Mouse (Mus musculus): ENCODE data around the gene Bricd5.

Gene Bricd5

DNA sequence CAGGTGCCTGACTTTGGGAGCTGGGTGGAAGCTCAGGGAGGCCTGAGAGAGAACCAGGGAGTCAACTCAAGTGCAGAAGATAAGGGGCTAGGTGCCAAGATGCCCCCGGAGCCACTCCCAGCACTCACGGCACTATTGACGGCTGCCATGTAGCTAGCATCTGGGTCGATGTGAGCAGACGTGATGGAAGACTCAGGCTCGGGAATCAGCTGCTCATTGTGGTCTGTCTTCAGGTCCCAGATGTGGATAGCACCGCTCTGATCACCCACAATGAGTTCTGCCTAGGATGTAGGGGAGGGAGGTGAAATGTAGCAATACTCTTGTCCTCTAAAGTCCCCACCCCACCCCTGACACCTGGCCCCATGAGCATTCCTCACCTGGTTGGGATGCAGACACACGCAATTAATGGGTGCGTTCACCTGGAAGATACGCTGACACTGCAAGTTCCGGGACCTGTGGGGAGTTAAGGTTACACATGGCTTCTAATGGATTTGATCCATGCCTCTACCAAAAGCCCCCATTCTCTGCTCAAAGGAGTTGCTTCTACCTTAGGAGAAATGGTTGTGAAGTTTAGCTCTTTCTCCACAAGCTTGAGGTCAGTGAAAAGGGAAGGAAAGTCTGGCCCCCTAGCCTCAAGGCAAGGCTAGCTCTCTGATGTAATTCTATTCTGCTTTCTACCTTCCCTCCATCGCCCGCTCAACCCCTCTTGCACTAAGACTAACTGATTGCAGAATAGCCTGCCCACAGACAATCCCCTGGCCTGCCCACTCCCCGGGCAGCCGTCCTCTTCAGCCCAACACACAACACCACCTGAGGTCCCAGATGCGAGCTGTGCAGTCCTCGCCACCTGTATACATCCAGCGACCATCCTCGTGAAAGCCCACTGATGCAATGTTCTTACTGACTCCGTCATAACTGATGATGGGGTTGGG, 3.6 kb downstream of the Bricd5 start:
- Histone ChIP-seq H3K4me3 (replicated peaks; ENCODE audit: low read length) (peak overlapping the region; percentile 99; the same call in 1 of the 2 replicates), H3K36me3 (ENCODE audit: insufficient read depth, low read length) (peaks cover 58% of the 10 kb centered on the region), H3K4me1 (replicated peaks; ENCODE audit: low read depth, low read length) (peaks cover 60% of the 10 kb centered on the region), H3K9me3 (ENCODE audit: low read length) (no peaks in the 10 kb centered on the region), H3K27me3 (ENCODE audit: insufficient read depth, low read length) (no peaks in the 10 kb centered on the region)
- TF ChIP-seq NANOG (IDR thresholded peaks at IDR 0.05; ENCODE audit: borderline replicate concordance, low read length): no peak

- Histone ChIP-seq H3K9me3 (ENCODE audit: low read length) (no peaks in the 10 kb centered on the region), H3K4me3 (replicated peaks; ENCODE audit: low read length) (peak overlapping the region; percentile 99), H3K4me1 (replicated peaks; ENCODE audit: low read depth, low read length) (peaks cover 55% of the 10 kb centered on the region), H3K36me3 (ENCODE audit: insufficient read depth, low read length) (peaks cover 50% of the 10 kb centered on the region), H3K27me3 (ENCODE audit: insufficient read depth, low read length) (no peaks in the 10 kb centered on the region)
- TF ChIP-seq NANOG (IDR thresholded peaks at IDR 0.05; ENCODE audit: borderline replicate concordance, low read length): no peak
- no peak for TF ChIP-seq POU5F1 (IDR thresholded peaks at IDR 0.05; ENCODE audit: borderline replicate concordance, low read length)
- TF ChIP-seq CTCF (conservative IDR thresholded peaks at IDR 0.05; ENCODE audit: low read length): no peak
These were observed 4.4 kb downstream of the Bricd5 start for GRCm38 (mm10) chr17:24477985-24478600.

GRCm38 (mm10) chr17:24478663-24479380, 5.1 kb downstream of the Bricd5 start, which contains the start of gene Mlst8:
Gene Mlst8 (minus strand): TSS chr17:24479078.
- peaks cover 43% of the 10 kb centered on the region for H3K36me3 ChIP-seq (ENCODE audit: insufficient read depth, low read length)
- TF ChIP-seq CTCF (conservative IDR thresholded peaks at IDR 0.05; ENCODE audit: low read length) (peak; percentile 74), NANOG (IDR thresholded peaks at IDR 0.05; ENCODE audit: borderline replicate concordance, low read length) (no peak), POU5F1 (IDR thresholded peaks at IDR 0.05; ENCODE audit: borderline replicate concordance, low read length) (no peak)
- H3K4me1 ChIP-seq (replicated peaks; ENCODE audit: low read depth, low read length): peaks cover 48% of the 10 kb centered on the region
- no peaks in the 10 kb centered on the region for H3K27me3 ChIP-seq (ENCODE audit: insufficient read depth, low read length)
- peak within 1 kb of the TSS; percentile 99 for H3K4me3 ChIP-seq (replicated peaks; ENCODE audit: low read length)
- no peaks in the 10 kb centered on the region for H3K9me3 ChIP-seq (ENCODE audit: low read length)

GRCm38 (mm10) chr17:24479431-24479830, 5.7 kb downstream of the Bricd5 start:
- Histone ChIP-seq H3K36me3 (ENCODE audit: insufficient read depth, low read length) (peaks cover 37% of the 10 kb centered on the region), H3K4me3 (replicated peaks; ENCODE audit: low read length) (peak overlapping the region; percentile 99), H3K9me3 (ENCODE audit: low read length) (no peaks in the 10 kb centered on the region), H3K4me1 (replicated peaks; ENCODE audit: low read depth, low read length) (peaks cover 42% of the 10 kb centered on the region), H3K27me3 (ENCODE audit: insufficient read depth, low read length) (no peaks in the 10 kb centered on the region)
- no peak for TF ChIP-seq POU5F1 (IDR thresholded peaks at IDR 0.05; ENCODE audit: borderline replicate concordance, low read length)
- no peak for TF ChIP-seq CTCF (conservative IDR thresholded peaks at IDR 0.05; ENCODE audit: low read length)
- TF ChIP-seq NANOG (IDR thresholded peaks at IDR 0.05; ENCODE audit: borderline replicate concordance, low read length): no peak

GRCm38 (mm10) chr17:24480201-24480826, 6.6 kb downstream of the Bricd5 start:
- H3K27me3 ChIP-seq (ENCODE audit: insufficient read depth, low read length): peaks cover 4% of the 10 kb centered on the region; the same call in 1 of the 2 replicates
- no peak for TF ChIP-seq POU5F1 (IDR thresholded peaks at IDR 0.05; ENCODE audit: borderline replicate concordance, low read length)
- peak; percentile 26 for TF ChIP-seq CTCF (conservative IDR thresholded peaks at IDR 0.05; ENCODE audit: low read length)
- H3K9me3 ChIP-seq (ENCODE audit: low read length): no peaks in the 10 kb centered on the region
- peaks cover 45% of the 10 kb centered on the region for H3K4me1 ChIP-seq (replicated peaks; ENCODE audit: low read depth, low read length)
- H3K4me3 ChIP-seq (replicated peaks; ENCODE audit: low read length): no peak overlapping the region
- peaks cover 28% of the 10 kb centered on the region for H3K36me3 ChIP-seq (ENCODE audit: insufficient read depth, low read length)

DNA sequence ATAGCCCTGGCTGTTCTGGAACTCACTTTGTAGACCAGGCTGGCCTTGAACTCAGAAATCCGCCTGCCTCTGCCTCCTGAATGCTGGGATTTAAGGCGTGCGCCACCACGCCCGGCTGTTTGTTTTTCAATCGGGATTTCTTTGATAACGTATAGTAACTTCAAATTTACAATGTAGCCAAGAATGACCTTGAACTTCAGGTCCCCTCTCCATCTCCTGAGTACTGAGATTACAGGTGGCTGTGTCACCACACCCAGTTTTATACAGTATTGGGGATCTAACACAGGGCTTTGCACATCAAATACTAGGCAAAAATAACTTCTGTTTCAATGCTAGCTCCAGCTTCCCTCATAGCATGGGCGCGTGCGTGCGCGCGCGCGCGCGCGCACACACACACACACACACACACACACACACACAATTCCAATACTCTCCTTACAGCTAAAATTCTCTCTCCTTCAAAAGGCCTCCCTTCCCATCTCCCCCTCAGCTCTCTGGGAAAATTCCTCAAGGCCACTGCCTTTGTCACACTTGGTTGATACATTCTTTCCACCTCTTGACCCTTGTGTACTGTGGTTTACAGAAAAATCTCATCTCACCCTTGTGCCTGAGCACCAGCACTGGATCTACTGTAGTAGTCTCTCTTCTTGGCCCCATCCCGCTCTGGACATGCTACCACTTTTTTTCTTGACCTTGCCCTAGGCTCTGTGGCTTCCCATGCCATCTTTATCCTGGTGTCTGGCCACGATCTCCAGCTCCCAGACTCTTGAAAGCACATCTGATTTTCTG, 7.5 kb downstream of the Bricd5 start:
- peaks cover 9% of the 10 kb centered on the region for H3K27me3 ChIP-seq (ENCODE audit: insufficient read depth, low read length)
- TF ChIP-seq POU5F1 (IDR thresholded peaks at IDR 0.05; ENCODE audit: borderline replicate concordance, low read length) (no peak), CTCF (conservative IDR thresholded peaks at IDR 0.05; ENCODE audit: low read length) (no peak), NANOG (IDR thresholded peaks at IDR 0.05; ENCODE audit: borderline replicate concordance, low read length) (no peak)
- peaks cover 19% of the 10 kb centered on the region for H3K36me3 ChIP-seq (ENCODE audit: insufficient read depth, low read length)
- no peak overlapping the region for H3K4me3 ChIP-seq (replicated peaks; ENCODE audit: low read length)
- H3K4me1 ChIP-seq (replicated peaks; ENCODE audit: low read depth, low read length): peaks cover 50% of the 10 kb centered on the region
- no peaks in the 10 kb centered on the region for H3K9me3 ChIP-seq (ENCODE audit: low read length)

DNA sequence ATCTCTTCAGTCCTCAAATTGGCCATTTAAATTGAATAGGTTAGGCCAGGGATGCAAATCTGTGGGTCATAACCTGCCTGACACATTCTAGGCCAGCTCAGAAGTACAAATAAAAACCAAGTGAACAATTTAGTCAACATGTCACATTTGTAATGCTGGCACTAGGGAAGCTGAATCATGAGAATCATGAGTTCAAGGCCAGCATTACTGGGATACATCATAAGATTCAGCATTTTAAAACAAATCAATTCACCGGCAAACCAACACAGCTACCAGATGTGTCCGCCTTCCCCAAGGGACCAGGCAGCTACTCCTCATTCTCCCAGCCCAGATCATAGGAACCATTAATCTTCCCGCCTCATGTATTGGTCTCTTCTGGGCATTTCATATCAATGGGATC, 9.8 kb downstream of the Bricd5 start:
- no peak for TF ChIP-seq POU5F1 (IDR thresholded peaks at IDR 0.05; ENCODE audit: borderline replicate concordance, low read length)
- TF ChIP-seq NANOG (IDR thresholded peaks at IDR 0.05; ENCODE audit: borderline replicate concordance, low read length): no peak
- TF ChIP-seq CTCF (conservative IDR thresholded peaks at IDR 0.05; ENCODE audit: low read length): no peak
- Histone ChIP-seq H3K9me3 (ENCODE audit: low read length) (no peaks in the 10 kb centered on the region), H3K4me3 (replicated peaks; ENCODE audit: low read length) (no peak overlapping the region), H3K36me3 (ENCODE audit: insufficient read depth, low read length) (no peaks in the 10 kb centered on the region), H3K27me3 (ENCODE audit: insufficient read depth, low read length) (peaks cover 27% of the 10 kb centered on the region), H3K4me1 (replicated peaks; ENCODE audit: low read depth, low read length) (peaks cover 39% of the 10 kb centered on the region)
